9 mouse cellular contexts compared by ENCODE assay signal in genomic region chr14:121928375-121929137, GRCm38 (mm10). TPM values are rescaled to one million over a fixed set of nuclear protein-coding genes. Genes with fewer than 3 reads are reported as not detected.
DNase-seq lines count a peak whose midpoint lies in the region; ATAC-seq lines count a peak whose summit lies in the region.
"Had no signal": no experiment of that assay in that cellular context is flagged by ENCODE, and none has a peak within 500 bp of the region (broad histone marks: within the 10 kb centered on the region; RNA-seq: fewer than 3 reads in every experiment).

No protein-coding gene starts in this region.

- peak; percentile 91 for DNase-seq in hindbrain, embryonic 14.5 days (ENCODE audit: low spot score)
- peak; percentile 44 for DNase-seq in ES-CJ7 (ENCODE audit: low read depth, low spot score)
- DNase-seq in c-Kit-positive CD71-positive TER-119-negative erythroid progenitor cells, embryonic 14.5 days (ENCODE audit: low read depth) = peak; percentile 78
- peak; percentile 50 for DNase-seq in large intestine, adult 2 months (ENCODE audit: low read depth, low spot score)
- peak; percentile 60 for DNase-seq in thymus, postnatal 25 days

- H3K27ac ChIP-seq in hindbrain, embryonic 14.5 days = no peak overlapping the region
- no peak overlapping the region for H3K27ac ChIP-seq in hindbrain, embryonic 16.5 days (ENCODE audit: low read depth, low read length)
- peak overlapping the region; percentile 43; the same call in 1 of the 2 replicates for H3K27ac ChIP-seq in heart, embryonic 13.5 days (replicated peaks)
- H3K27ac ChIP-seq in macrophage = peak overlapping the region; percentile 87
- H3K27ac ChIP-seq: neural tube, embryonic 13.5 days had no signal

- H3K36me3 ChIP-seq in hindbrain, embryonic 14.5 days (replicated peaks; ENCODE audit: control insufficient read depth, insufficient read depth) = peaks cover 3% of the 10 kb centered on the region; the same call in 1 of the 2 replicates
- no peaks in the 10 kb centered on the region; the same call in 1 of the 2 replicates for H3K36me3 ChIP-seq in hindbrain, embryonic 16.5 days (ENCODE audit: control insufficient read depth, insufficient read depth, low read length)
- H3K36me3 ChIP-seq in heart, embryonic 13.5 days = no peaks in the 10 kb centered on the region
- H3K36me3 ChIP-seq in macrophage (ENCODE audit: inconsistent target) = no peaks in the 10 kb centered on the region

- H3K27me3 ChIP-seq in hindbrain, embryonic 14.5 days (ENCODE audit: control insufficient read depth, insufficient read depth, low read length) = no peaks in the 10 kb centered on the region
- no peaks in the 10 kb centered on the region for H3K27me3 ChIP-seq in hindbrain, embryonic 16.5 days (replicated peaks; ENCODE audit: control insufficient read depth, insufficient read depth, low read length)
- no peaks in the 10 kb centered on the region for H3K27me3 ChIP-seq in heart, embryonic 13.5 days (replicated peaks)
- H3K27me3 ChIP-seq: neural tube, embryonic 13.5 days had no signal

- no peaks in the 10 kb centered on the region for H3K9me3 ChIP-seq in hindbrain, embryonic 14.5 days (ENCODE audit: control insufficient read depth, low read length)
- no peaks in the 10 kb centered on the region for H3K9me3 ChIP-seq in hindbrain, embryonic 16.5 days (ENCODE audit: control insufficient read depth, low read length)
- no peaks in the 10 kb centered on the region for H3K9me3 ChIP-seq in heart, embryonic 13.5 days
- H3K9me3 ChIP-seq: neural tube, embryonic 13.5 days had no signal

- no peak overlapping the region for H3K9ac ChIP-seq in hindbrain, embryonic 14.5 days
- no peak overlapping the region for H3K9ac ChIP-seq in hindbrain, embryonic 16.5 days (ENCODE audit: low read depth, low read length)
- H3K9ac ChIP-seq in heart, embryonic 13.5 days = no peak overlapping the region
- H3K9ac ChIP-seq: neural tube, embryonic 13.5 days had no signal

- no peaks in the 10 kb centered on the region; the same call in 1 of the 2 replicates for H3K4me1 ChIP-seq in hindbrain, embryonic 14.5 days (replicated peaks; ENCODE audit: control insufficient read depth, insufficient read depth, low read length)
- peaks cover 3% of the 10 kb centered on the region; the same call in 1 of the 2 replicates for H3K4me1 ChIP-seq in hindbrain, embryonic 16.5 days (ENCODE audit: control insufficient read depth, insufficient read depth, low read depth, low read length)
- peaks cover 34% of the 10 kb centered on the region for H3K4me1 ChIP-seq in heart, embryonic 13.5 days

- no peak overlapping the region for H3K4me3 ChIP-seq in hindbrain, embryonic 14.5 days (replicated peaks; ENCODE audit: low read length)
- no peak overlapping the region for H3K4me3 ChIP-seq in hindbrain, embryonic 16.5 days (ENCODE audit: low read length)
- no peak overlapping the region for H3K4me3 ChIP-seq in heart, embryonic 13.5 days
- H3K4me3 ChIP-seq in macrophage (ENCODE audit: inconsistent target) = no peak overlapping the region
- H3K4me3 ChIP-seq: neural tube, embryonic 13.5 days had no signal

- ATAC-seq in hindbrain, embryonic 14.5 days (ENCODE audit: low FRiP score) = no peak
- no peak for ATAC-seq in hindbrain, embryonic 16.5 days
- ATAC-seq in heart, embryonic 13.5 days (ENCODE audit: extremely low read depth, insufficient number of reproducible peaks, low FRiP score, low TSS enrichment) = no peak

- no peak overlapping the region for H3K4me2 ChIP-seq in hindbrain, embryonic 14.5 days (replicated peaks)
- no peak overlapping the region for H3K4me2 ChIP-seq in hindbrain, embryonic 16.5 days (ENCODE audit: low read length)
- no peak overlapping the region for H3K4me2 ChIP-seq in heart, embryonic 13.5 days
- H3K4me2 ChIP-seq: neural tube, embryonic 13.5 days had no signal

- WGBS in hindbrain, embryonic 14.5 days = 73% methylated on average over 8 of the region's 8 CpGs
- 67% methylated on average over 8 of the region's 8 CpGs for WGBS in hindbrain, embryonic 16.5 days
- WGBS in heart, embryonic 13.5 days = 52% methylated on average over 8 of the region's 8 CpGs
- 68% methylated on average over 8 of the region's 8 CpGs for WGBS in large intestine, adult 2 months
- 51% methylated on average over 8 of the region's 8 CpGs for WGBS in macrophage (ENCODE audit: missing documents)

- peaks cover 33% of the 10 kb centered on the region; the same call in 1 of the 2 replicates for H3K79me2 ChIP-seq in macrophage (ENCODE audit: inconsistent target)

RNA-seq across cellular contexts. Expression of gene Gpr18, which starts 13.0 kb away (rescaled TPM):
- polyA plus RNA-seq in hindbrain, embryonic 14.5 days (2014; fragmentation: Nextera tagmentation; extraction: Ambion mirVana) = 0.40 TPM in 1 of 2 replicates, not detected in the other
- 0.10 and 0.16 TPM in 2 replicates for polyA plus RNA-seq in hindbrain, embryonic 16.5 days (2015; fragmentation: Nextera tagmentation; extraction: Ambion mirVana)
- 0.13 TPM in 1 of 2 replicates, not detected in the other for polyA plus RNA-seq in heart, embryonic 13.5 days (2015; fragmentation: Nextera tagmentation; extraction: Ambion mirVana)
- polyA plus RNA-seq in large intestine, adult 2 months (2012; rRNA removed) = 11.5 and 12.9 TPM in 2 replicates
- total RNA-seq in macrophage (2018; cell fraction: chromatin; rRNA removed) = 1 to 10 TPM in 6 of 26 experiments, under 1 TPM in 8, not detected in 12; 0.33 to 5.1 (median 0.94) TPM
- 10 to 100 TPM in 1 of 26 experiments, 1 to 10 TPM in 14, under 1 TPM in 11; 0.12 to 14.1 (median 2.8) TPM for total RNA-seq in macrophage (2018; cell fraction: cytosol; rRNA removed)
- 10 to 100 TPM in 1 of 26 experiments, 1 to 10 TPM in 14, under 1 TPM in 1, not detected in 10; 0.44 to 13.9 (median 3.5) TPM for total RNA-seq in macrophage (2018; cell fraction: nucleus; rRNA removed)
- polyA plus RNA-seq in macrophage (2018) = 0.20 to 0.28 TPM (median 0.22 TPM) in 3 replicates

RNA-seq across cellular contexts. Expression of gene Gpr183, which starts 36.4 kb away (rescaled TPM):
- polyA plus RNA-seq in hindbrain, embryonic 14.5 days (2014; fragmentation: Nextera tagmentation; extraction: Ambion mirVana) = 0.74 and 1.4 TPM in 2 replicates
- 0.81 and 1.2 TPM in 2 replicates for polyA plus RNA-seq in hindbrain, embryonic 16.5 days (2015; fragmentation: Nextera tagmentation; extraction: Ambion mirVana)
- polyA plus RNA-seq in heart, embryonic 13.5 days (2015; fragmentation: Nextera tagmentation; extraction: Ambion mirVana) = 2.3 and 2.5 TPM in 2 replicates
- polyA plus RNA-seq in large intestine, adult 2 months (2012; rRNA removed) = 3.7 and 4.8 TPM in 2 replicates
- 1 to 10 TPM in 13 of 26 experiments, under 1 TPM in 10, not detected in 3; 0.39 to 6.8 (median 1.9) TPM for total RNA-seq in macrophage (2018; cell fraction: chromatin; rRNA removed)
- 10 to 100 TPM in 1 of 26 experiments, 1 to 10 TPM in 19, under 1 TPM in 6; 0.40 to 10.8 (median 3.0) TPM for total RNA-seq in macrophage (2018; cell fraction: cytosol; rRNA removed)
- 10 to 100 TPM in 1 of 26 experiments, 1 to 10 TPM in 19, under 1 TPM in 6; 0.17 to 27.4 (median 2.0) TPM for total RNA-seq in macrophage (2018; cell fraction: nucleus; rRNA removed)
- 2.6 to 26.1 TPM (median 8.0 TPM) in 3 replicates for polyA plus RNA-seq in macrophage (2018)

RNA-seq across cellular contexts. Expression of gene Ubac2, which starts 50.1 kb away (rescaled TPM):
- polyA plus RNA-seq in hindbrain, embryonic 14.5 days (2014; fragmentation: Nextera tagmentation; extraction: Ambion mirVana) = 49.6 and 51.2 TPM in 2 replicates
- polyA plus RNA-seq in hindbrain, embryonic 16.5 days (2015; fragmentation: Nextera tagmentation; extraction: Ambion mirVana) = 48.9 and 51.8 TPM in 2 replicates
- polyA plus RNA-seq in heart, embryonic 13.5 days (2015; fragmentation: Nextera tagmentation; extraction: Ambion mirVana) = 52.4 and 55.8 TPM in 2 replicates
- 49.3 and 52.8 TPM in 2 replicates for polyA plus RNA-seq in large intestine, adult 2 months (2012; rRNA removed)
- 10 to 100 TPM in 24 of 26 experiments, 1 to 10 TPM in 2; 7.3 to 30.5 (median 18.2) TPM for total RNA-seq in macrophage (2018; cell fraction: chromatin; rRNA removed)
- 10 to 100 TPM; 16.4 to 36.6 (median 25.8) TPM for total RNA-seq in macrophage (2018; cell fraction: cytosol; rRNA removed)
- 10 to 100 TPM; 10.4 to 35.9 (median 23.6) TPM for total RNA-seq in macrophage (2018; cell fraction: nucleus; rRNA removed)
- polyA plus RNA-seq in macrophage (2018) = 14.7 to 27.5 TPM (median 24.4 TPM) in 3 replicates

Comparison
In these comparisons a context has a peak if more than half of its experiments do, and no peak if none do; other contexts are left out.
1. H3K27ac ChIP-seq: peak in heart, embryonic 13.5 days (single experiment) and macrophage (single experiment); none in hindbrain, embryonic 14.5 days (single experiment) and hindbrain, embryonic 16.5 days (single experiment).
2. Peak in every context shown above with its lines, with median percentiles within 50 percentile points of each other: DNase-seq.